Mouse (Mus musculus): ENCODE data around the gene Arrdc1.

DNA sequence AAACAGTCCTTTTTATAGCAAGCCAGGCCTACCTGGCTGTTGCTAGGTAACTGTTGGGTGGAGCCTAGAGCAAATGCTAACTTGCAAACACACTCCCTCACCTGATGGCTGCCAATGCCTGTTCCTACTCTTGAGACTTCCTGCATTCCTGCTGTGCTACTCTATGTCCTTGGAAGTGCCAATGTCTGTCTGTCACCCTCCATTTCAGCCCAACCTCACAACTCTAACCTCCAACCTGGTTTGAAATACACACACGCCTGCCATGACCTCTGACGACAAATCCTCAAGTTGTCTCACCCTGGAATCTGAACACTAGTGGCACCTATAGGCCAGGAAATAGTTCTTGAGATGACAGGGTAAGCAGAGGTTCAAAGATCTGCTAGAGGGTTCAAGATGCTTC, 5.9 kb downstream of the Arrdc1 start:
- TF ChIP-seq EP300 (IDR thresholded peaks at IDR 0.05; ENCODE audit: low read depth) (no peak), CTCF (IDR thresholded peaks at IDR 0.05; ENCODE audit: low read depth) (no peak)

All from liver, postnatal 0 days (tissue).